Mouse (Mus musculus): ENCODE measurements around the gene Rapsn.

Gene Rapsn

DNA sequence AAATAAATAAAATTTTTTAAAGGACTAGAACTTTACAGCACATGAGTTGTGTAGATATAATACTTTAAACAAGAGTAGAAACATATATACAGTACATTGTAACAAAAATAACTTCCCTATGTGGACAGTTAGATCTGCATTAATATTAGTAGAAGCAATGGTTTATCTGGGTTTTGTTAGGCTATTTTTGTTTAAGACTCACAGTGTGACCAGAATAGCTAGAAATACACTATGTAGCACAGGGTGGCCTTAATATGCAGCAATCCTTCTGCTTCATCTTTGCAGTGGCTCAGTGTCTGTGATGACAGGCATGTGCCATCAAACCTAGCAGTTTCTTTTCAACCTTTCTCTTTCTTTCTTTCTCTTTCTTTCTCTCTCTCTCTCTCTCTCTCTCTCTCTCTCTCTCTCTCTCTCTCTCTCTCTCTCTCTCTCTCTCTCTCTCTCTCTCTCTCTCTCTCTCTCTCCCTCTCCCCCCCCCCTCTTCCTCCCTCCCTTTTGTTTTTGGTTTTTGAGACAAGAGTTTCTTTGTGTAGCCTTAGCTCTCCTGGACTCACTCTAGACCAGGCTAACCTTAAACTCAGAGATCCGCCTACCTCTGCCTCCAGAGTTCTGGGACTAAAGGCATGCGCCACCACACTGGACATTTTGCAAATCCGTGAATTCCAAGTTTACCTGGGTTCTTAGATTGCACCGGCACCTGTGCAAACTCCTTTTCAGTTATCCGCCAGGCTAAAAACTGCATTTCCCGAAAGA, 17.9 kb downstream of the Rapsn start:
- no peak for DNase-seq

DNA sequence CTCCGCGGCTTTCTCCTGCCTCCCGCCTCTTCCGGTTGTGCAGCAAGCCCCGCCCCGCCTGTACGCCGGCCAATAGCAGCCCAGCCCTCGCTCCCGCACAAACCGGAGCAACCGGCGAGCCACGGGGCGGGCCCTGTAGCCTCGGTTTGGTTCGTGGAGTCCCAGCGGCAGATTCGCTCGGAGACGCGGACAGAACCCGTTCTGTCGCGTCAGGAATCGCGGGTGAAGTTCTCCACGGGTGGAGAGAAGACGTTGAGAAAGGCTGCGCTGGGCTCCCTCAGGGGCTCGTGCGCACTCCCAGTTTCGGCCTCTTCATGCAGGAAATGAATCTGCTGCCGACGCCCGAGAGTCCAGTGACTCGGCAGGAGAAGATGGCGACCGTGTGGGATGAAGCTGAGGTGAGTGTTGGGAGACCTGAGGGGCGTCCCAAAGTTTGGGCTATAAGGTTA, 18.5 kb downstream of the Rapsn start, which contains the start of gene Psmc3:
Gene Psmc3 (plus strand): TSS at position 76 of the 449 bp plus-strand sequence.
- DNase-seq: peak; percentile 98

DNA sequence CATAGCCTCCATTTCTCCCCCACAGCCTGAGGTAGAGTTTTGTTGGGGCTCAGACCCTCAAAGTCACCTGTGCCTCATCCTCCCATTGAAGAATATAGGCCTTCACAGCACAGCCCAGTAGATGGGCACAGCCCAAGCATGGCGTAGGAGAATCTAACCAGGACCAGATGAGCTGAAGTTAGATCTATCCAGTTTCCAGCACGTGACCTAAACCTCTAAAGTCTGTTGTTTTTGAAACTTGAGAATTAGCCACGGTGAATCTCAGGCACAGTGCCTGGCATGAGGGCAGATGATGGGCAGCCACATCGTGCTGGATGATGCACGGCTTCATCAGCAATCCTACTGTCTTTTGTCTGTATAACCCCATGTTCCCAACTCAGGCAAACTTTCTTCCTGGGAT, 23.0 kb downstream of the Rapsn start:
- no peak for DNase-seq

DNA sequence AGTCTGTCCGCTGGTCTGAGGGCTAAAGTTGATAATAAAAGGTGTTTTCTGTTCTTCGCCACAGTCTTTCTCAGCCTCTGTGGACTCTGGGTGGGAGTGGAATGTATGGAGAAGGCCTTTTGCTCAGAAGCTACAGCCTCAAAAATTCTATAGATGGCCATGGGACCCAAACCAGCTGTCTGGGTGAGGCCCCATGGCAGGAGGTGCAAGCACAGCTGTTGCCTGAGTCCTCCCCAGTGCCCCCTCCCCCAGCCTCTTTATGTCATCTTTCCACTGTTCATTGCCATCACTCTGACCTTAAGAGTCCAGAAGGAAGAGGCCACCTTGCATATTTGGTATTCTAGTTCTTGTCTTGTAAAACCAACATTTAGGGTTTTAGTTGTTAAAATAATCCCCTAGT, 24.0 kb downstream of the Rapsn start:
- no peak for DNase-seq

DNA sequence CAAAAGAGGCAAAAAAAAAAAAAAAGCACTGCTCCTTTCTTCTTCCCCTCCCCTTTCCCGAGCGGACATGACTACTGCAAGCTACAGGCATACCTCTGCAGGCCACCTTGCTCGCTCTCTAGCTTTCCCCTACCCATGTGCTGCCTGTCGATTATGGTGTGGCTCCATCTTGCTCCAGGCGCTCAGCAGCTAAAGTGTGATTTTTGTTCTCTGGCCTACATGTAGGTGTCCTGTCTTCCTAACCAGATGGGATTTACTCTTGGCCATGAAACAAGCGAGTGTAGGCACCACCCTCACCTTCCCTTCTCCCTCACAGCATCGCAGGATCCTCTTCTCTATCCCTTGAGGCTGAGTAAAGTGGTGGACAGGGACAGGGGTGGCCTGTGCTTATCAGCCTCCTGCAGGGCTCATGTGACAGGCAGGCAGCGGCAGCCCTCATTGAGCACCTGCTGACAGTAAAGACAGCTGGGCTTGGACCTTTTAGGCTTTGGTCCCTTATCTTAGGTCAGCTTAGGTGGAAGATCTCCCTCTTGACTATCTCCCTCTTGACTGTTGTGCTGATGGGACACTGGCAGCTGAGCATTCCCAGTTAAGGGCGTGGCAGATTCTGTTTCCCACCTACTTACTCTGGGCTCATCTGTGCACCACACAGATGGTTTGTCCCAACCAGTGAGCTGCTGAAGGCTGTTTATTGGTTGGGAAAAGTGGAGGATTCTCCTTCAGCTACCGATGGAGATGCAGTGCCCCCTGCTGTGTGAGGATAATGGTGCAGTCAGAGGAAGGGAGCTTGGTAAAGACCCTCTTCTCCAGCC, 25.3 kb downstream of the Rapsn start:
- DNase-seq: peak in 1 of 2 experiments; percentile 56

DNA sequence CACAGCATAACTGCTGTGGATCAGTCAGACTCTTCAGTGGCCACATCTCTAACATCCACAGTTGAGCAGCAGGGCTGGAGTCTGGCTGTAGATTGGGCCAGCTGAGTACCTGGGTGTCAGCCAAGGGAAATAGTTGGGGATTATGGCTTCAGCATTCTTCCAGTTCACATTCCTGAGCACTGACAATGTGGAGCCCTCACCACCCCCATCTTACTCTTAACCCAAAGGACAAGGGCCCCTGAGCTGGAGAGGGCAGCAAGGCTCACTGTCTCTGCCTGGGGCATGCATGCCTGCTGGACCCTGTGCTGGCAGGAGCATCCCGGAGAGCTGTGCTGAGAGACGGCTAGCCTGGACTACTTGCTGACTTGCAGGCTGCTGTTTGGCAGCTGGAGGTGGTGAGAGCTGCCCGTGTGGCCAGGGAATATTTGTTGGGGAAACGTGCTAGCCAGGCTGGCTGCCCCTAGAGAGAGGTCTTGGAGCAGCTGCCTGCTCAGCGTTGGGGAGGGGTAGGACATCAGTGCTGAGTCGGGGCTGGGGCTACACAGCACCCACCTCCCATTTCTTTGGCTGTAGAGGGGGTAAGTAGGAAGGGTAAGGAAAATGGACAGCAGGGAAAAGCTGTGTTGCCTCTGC, 26.5 kb downstream of the Rapsn start:
- peak; percentile 65 to 67 for DNase-seq

DNA sequence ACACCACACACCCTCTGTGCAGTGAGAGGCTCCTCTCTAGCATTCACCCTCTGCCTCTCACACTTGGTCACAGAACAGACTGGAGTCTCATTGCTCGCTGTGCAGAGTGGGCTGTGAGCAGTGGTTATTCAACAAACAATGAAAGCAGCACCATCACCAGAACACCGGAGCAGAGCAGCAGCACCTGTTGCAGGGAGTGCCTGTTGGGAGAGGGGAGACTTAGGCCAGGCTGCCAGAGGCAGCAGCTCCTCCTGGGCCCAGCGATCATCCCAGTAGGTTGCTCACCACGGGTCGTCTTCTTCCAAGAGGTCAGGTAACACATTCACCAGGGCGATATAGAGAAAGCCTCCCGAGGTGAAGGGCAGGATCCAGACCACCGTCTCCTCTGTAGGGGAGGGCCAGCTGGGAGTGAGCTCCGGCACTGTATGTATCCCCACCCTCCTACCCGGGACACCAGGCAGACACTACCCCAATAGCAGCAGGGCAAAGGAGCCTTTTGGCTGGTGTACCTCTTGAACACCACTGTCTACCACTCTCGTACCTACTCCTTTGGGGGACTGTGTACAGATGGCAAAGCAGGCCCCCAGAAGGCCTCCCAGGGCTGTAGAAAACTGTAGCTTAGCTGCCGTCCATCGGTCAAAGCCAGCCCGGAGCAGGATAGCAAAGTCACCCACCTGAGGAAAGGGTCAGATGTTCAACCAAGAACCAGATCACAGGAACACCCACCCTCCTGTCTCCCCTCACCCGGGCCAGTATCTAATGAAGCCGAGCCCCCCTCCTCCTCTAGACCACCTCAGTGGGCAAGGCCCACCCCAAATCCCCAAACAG, 27.6 kb downstream of the Rapsn start:
- DNase-seq: no peak

DNA sequence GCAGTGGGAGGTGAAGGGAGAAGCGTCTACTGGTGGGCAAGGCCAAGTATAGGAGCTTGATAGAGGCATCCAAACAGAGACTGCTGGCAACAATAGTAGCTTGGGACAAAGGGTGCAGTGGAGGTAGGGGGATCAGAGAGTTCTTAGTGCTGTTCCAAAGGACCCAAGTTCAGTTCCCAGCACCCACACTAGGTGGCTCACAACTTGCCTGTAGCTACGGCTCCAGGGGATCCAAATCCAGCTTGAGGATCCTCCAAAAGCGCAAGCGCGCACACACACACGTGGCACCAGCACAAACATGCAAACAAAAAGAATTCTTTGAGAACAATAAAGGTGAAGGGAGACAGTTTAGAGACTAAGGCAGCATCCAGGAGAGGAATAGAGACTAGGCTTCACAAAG, 28.8 kb downstream of the Rapsn start:
- no peak for DNase-seq

DNA sequence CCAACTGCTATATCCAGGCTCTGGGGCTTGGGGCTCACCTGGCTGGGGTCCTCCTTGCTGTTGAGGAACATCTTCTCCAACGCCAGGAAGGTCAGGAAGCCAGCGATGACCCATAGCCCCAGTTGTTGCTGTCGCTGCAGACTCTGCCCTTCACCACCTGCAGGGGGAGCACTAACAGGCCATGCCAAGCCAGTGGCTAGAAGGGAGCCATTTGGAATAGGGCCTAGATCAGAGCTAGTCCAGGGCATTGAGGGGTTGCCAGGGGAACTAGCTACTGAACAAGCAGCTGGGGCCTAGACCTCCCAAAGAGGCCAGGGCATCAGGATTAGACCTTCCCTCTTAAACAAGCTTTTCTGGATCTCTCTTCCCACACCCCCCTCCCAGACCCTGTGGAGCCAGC, 30.1 kb downstream of the Rapsn start:
- DNase-seq: peak; percentile 59 to 68

DNA sequence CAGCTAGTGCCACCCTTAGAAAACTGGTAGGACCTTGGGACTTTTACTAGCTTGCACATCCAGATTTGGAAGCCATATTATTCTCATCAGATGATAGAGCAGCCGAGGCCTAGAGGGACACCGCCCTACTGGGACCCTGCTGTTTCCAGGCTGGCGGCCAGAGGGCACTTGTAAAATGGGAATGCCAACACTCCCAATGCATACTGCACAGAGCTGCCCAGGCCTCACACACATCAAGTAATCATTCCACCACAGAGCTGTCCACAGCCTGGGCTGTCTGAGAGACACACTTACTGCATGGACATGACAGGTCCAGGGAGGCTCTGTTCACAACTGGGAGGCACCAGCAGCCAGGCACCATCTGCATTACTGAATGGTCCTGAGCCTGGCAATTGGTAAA, 31.0 kb downstream of the Rapsn start:
- DNase-seq: no peak

DNA sequence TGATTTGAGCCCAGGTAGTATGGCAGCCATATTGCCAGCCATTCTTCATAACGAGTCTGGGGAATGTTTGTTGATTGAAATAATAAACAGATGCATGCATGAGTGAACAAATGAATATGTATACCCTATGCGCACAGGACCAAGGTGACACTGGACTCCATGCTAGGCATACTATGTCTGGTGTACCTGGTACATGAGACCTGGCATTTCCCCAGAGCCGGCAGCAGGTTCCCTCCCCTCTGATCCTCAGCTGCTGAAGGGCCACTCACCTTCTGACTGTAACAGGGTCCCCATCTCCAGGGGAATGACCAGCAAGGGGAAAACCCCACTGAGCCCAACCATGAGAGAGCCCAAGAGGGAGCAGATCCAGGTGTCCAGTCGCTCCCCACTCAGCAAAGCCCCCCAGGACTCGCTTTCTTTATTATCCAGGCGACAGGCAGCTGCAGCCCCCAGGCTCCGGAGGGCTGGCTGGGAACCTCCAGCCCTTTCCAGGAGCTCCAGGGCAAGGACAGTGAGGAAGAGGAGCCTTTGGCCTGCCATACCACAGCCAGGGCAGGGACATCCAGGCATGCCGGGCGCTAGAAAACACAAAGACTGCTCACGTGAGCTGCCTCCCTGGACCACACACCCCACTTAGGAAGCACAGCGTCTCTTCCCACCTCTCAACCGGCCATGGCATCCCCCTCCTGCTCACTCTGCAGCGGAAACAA, 32.9 kb downstream of the Rapsn start:
- DNase-seq: peak in 1 of 2 experiments; percentile 66

DNA sequence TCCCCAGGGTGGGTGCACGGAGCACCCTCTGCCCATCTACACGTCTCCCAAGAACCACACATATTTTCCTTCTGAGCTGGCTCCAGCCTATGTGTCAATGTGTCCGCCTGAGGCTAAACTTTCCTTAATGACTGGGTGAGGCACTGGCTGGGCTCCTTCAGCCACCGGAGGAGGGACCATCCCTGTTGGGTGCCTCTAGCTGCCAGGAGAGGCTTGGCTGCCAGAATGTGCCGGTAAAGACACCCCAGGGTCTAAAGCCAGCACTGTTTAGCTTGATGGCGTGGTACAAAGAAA, 33.4 kb downstream of the Rapsn start:
- DNase-seq: no peak

DNA sequence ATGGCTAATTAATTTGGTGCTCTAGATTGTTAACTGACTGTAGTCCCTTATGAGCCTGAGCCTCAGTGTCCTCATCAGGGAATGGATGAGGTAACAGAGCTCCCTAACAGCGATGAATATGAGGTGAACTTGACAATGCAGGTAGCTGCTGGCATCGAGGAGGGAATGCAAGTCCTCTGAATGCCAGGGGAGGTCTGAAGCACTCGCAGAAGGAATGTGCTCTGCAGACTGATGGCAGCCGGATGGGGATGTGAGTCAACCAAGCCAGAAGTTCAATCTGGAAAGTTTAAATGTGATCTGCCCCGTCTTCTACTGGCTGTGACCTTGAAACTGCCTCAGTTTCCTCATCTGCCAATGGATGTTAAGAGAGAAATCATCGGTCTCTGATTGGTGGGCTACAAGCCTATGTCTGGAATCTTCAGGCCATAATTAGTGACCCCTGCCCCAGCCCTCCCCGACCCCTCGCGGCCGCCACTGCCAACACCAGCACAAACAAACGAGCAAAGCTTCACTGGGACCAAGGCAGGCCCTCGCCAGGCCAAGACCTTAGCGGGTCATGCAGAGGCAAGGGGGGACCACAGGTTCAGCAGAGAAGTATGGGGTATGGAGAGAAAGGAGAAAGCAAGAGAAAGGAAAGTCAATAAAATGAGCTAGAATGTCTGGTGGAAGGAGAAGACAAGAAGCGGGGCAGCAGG, 34.0 kb downstream of the Rapsn start:
- DNase-seq: peak in 1 of 2 experiments; percentile 60

DNA sequence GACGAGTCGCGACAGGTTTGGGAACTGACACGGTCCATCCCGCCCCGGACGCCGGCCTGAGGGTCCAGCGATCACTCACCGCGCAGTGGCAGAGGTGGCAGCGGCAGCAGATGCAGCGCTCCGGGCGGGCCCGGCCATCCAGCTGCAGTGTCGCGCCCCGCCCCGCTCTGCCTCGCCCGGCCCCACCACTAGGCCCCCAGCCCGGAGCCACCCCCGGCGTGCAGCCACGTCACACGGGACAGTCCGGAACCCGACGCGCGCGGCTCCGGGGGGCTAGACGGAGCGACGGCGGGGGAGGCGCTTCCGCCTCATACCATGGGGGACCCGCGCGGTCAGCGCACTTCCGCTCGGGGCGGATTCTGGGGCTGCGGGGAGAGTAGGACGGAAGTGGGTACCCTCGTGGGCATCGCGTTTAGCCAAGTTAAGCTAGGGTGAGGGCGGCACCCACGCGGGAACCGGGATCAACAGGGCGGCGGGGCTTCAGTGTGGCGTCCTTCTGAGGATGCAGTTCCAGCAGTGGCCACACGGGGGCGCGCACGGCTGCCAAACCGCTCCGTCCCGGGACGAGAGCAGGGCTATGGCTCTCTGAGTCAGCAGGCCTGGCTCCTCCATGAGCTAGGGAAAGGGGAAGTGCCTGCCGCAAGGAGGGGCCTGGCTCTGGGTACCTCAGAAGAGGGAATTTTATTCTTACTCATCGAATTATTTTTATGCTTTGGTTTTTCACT, 34.8 kb downstream of the Rapsn start, which contains the start of gene Slc39a13:
Gene Slc39a13 (minus strand): TSS at position 342 of the 725 bp plus-strand sequence.
- peak; percentile 95 to 97 for DNase-seq

DNA sequence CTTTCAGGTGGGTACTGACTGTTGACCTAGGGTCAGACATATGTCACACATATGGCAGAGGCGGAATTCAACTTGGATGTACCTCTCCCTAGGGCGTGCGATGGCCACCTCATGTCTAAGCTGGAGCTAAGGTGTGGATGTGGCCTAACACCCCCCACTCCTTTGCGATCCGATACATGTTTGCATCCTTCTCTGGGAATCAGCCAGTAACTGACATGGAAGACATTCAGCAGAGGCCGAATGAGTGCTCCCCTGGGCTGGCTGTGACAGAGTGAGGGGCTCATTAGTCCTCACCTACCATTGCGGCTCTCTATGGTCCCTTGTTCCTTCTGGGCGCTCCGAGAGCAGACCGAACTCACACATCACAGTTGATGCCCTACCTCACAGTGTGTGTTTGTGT, 35.6 kb downstream of the Rapsn start:
- DNase-seq: no peak

DNA sequence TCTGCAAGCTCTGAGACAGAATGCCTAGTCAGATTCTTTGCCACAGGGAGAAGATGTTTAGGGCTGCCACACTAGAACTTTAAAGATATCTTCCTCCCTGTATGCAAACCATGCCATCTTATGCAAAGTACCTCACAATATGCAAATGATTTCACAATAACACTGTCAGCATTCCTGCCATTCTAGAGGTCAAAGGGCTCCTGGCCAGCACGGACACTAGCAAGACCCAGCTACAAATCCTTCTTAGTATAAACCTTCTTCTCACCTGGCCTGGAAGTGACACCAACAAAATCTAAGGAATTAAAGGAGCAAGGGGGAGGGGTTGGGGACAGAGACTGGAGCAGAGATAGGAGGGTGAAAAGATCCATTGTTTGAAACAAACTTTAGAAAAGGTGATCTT, 36.7 kb downstream of the Rapsn start:
- DNase-seq: peak; percentile 58 to 65

DNA sequence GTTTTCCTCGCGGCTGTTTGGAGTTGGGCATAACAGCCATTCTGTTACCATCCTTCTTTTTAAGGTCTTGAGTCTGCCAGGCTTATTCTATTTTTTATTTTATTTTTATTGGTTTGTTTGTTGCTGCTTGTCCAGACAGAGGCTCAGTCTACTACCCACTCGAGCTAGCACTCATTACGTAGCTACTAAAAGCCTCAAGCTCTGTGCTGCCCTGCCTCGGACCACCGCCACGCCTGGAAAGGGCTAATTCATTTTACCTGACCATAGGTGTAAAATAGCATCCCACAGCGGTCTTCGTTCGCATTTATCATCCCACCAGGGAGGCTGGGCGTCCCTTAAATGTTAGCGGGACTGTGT, 42.5 kb downstream of the Rapsn start:
- DNase-seq: no peak

DNA sequence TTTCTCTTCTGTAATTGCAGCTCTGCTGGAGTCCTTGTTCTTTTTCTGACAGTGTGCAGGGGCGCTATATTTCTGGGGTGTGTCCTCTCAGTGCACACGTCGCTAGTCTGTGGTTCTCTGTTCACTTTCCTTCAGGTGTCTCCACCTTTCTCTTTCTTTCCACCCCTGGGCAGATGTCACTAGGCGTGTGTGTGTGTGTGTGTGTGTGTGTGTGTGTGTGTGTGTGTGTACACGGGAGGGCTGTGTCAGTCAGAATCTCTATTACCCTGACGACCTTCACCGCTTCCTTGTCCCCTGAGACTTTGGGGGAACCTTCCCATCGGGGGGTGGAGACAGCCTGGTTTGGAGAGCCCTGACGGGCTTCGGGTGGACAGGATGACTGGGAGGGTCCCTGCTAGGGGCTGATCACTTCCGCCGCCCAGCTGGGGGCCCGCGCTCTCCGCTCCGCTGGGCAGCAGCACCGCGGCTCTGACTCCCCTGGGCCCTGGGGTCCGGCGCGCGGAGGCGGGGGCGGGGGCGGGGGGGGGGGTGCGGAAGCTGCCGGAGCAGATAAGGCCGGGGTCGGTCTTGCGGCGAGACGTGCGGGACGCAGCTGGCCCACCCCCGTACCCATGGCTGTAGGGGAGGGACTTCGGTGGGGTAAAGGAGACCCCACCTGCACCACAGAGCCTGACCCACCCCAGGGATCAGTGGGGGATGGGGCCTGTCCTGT, 43.0 kb downstream of the Rapsn start:
- DNase-seq: no peak

DNA sequence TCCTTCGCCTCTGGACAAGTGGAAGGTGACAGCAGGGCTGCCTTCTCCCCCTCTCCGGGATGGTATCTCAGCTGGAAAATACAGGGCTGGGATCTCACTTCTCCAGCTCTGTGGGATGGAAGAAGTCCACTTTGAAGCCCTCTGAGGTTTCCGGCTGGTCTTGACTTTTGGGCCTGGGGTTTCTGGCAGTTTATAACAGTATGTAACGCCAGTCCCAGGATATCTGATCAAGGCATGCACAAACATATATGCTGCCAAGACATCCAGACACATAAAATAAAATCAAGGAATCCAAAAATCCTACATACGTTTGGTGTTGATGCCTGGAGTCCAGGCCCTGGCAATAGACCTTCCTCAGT, 43.6 kb downstream of the Rapsn start:
- DNase-seq: no peak
